Mouse (Mus musculus) heart, embryonic 12.5 days (tissue): ENCODE data around the gene Edrf1. TPM values are rescaled to one million over a fixed set of nuclear protein-coding genes. Genes with fewer than 3 reads are reported as not detected.
A peak's percentile ranks its signal among the peaks of the same experiment; 100 is the strongest.

Experiments
- ATAC-seq: fragments of 200-750 bp; cut with Nextera tagmentation; 2 replicates; pipeline ENCODE4 v1.8.0; 2017; ENCODE audit warnings: moderate TSS enrichment, moderate library complexity; ENCODE audit not compliant: insufficient number of reproducible peaks, low FRiP score
- H3K27ac ChIP-seq: fragments of 300-500 bp; sonication (generic); 2 replicates; pipeline ENCODE4 v1.5.1; 2016; ENCODE audit warnings: mild to moderate bottlenecking, moderate library complexity; ENCODE audit not compliant: poor library complexity, severe bottlenecking
- H3K27me3 ChIP-seq: fragments of 300-500 bp; sonication (generic); replicated peaks from 2 replicates; pipeline ENCODE4 v1.6.1; 2016; ENCODE audit warnings: mild to moderate bottlenecking, moderate library complexity
- H3K36me3 ChIP-seq: fragments of 300-500 bp; sonication (generic); 2 replicates; pipeline ENCODE4 v1.6.1; 2016; ENCODE audit warnings: mild to moderate bottlenecking, moderate library complexity
- H3K4me1 ChIP-seq: fragments of 300-500 bp; sonication (generic); replicated peaks from 2 replicates; pipeline ENCODE4 v1.6.1; 2016; ENCODE audit warnings: mild to moderate bottlenecking
- H3K4me2 ChIP-seq: fragments of 300-500 bp; sonication (generic); 2 replicates; pipeline ENCODE4 v1.6.1; 2016; ENCODE audit warnings: mild to moderate bottlenecking, moderate library complexity
- H3K4me3 ChIP-seq: fragments of 300-500 bp; sonication (generic); 2 replicates; pipeline ENCODE4 v1.5.1; 2016; ENCODE audit warnings: mild to moderate bottlenecking
- H3K9ac ChIP-seq: fragments of 300-500 bp; sonication (generic); 2 replicates; pipeline ENCODE4 v1.6.1; 2016; ENCODE audit warnings: mild to moderate bottlenecking, moderate library complexity
- H3K9me3 ChIP-seq: fragments of 300-500 bp; sonication (generic); replicated peaks from 2 replicates; pipeline ENCODE4 v1.6.1; 2016; ENCODE audit warnings: mild to moderate bottlenecking, moderate library complexity
- WGBS: fragments of 180-500 bp; shearing (Covaris S2); methylation state at CpG from one replicate; pipeline ENCODE4 v1.1.7; 2016; 5-methylcytosine and 5-hydroxymethylcytosine counted together
- polyA plus RNA-seq: library from polyadenylated mRNA; unstranded; fragments of >200 nt; fragmentation: Nextera tagmentation; extraction: Ambion mirVana; gene quantifications from 2 replicates; pipeline ENCODE4 v1.2.1, GENCODE M21; 2016

Edrf1 gene
- polyA plus RNA-seq, 1 experiment from 2014 or later = 16.3 TPM

GRCm38 (mm10) chr7:133612981-133613380 is 24.4 kb upstream of the Edrf1 start:
- H3K9me3 ChIP-seq = no peaks in the 10 kb centered on the region; the same call in 1 of the 2 replicates
- no peak overlapping the region for H3K4me3 ChIP-seq
- ATAC-seq = no peak
- no peak overlapping the region for H3K4me2 ChIP-seq
- no peaks in the 10 kb centered on the region for H3K36me3 ChIP-seq
- no peaks in the 10 kb centered on the region for H3K27me3 ChIP-seq
- H3K9ac ChIP-seq = no peak overlapping the region
- no peak overlapping the region for H3K27ac ChIP-seq
- no peaks in the 10 kb centered on the region for H3K4me1 ChIP-seq
- WGBS = 71% methylated on average over 2 of the region's 2 CpGs

- H3K4me1 ChIP-seq = no peaks in the 10 kb centered on the region
- no peak overlapping the region for H3K27ac ChIP-seq
- no peak for ATAC-seq
- H3K36me3 ChIP-seq = no peaks in the 10 kb centered on the region
- H3K9me3 ChIP-seq = no peaks in the 10 kb centered on the region; the same call in 1 of the 2 replicates
- 62% methylated on average over 11 of the region's 11 CpGs for WGBS
- no peaks in the 10 kb centered on the region for H3K27me3 ChIP-seq
- no peak overlapping the region for H3K4me2 ChIP-seq
- H3K9ac ChIP-seq = no peak overlapping the region
- no peak overlapping the region for H3K4me3 ChIP-seq
Observed at GRCm38 (mm10) chr7:133620721-133621120, 16.6 kb upstream of the Edrf1 start.

DNA sequence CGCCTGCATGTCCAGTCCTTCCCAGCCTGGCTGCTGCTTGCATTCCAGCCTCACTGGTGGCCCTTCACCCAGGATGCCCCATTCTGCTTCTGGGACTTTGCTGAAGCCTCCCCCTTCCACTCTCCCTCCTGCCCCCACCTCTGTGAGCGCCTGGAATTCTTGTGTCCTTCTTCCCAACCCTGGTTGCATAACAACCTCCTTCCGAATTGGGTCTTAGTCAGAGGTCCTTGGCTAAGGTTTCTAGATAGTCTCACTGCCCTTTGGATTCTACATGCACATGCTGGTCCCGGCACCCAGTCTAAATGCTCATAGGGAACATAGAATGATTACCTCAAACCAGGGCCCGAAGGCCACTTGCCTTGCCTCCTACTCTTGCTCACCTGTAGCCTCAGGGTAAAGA is 14.1 kb upstream of the Edrf1 start:
- Histone ChIP-seq H3K27me3 (no peaks in the 10 kb centered on the region), H3K9me3 (no peaks in the 10 kb centered on the region), H3K4me3 (no peak overlapping the region), H3K4me1 (no peaks in the 10 kb centered on the region), H3K9ac (no peak overlapping the region), H3K27ac (no peak overlapping the region), H3K36me3 (no peaks in the 10 kb centered on the region), H3K4me2 (no peak overlapping the region)
- WGBS = 74% methylated on average over 5 of the region's 5 CpGs
- ATAC-seq = no peak

GRCm38 (mm10) chr7:133627184-133627936 is 10.0 kb upstream of the Edrf1 start:
- Histone ChIP-seq H3K9ac (no peak overlapping the region), H3K9me3 (no peaks in the 10 kb centered on the region), H3K27me3 (no peaks in the 10 kb centered on the region; the same call in 1 of the 2 replicates), H3K27ac (no peak overlapping the region), H3K4me2 (no peak overlapping the region), H3K4me1 (no peaks in the 10 kb centered on the region), H3K4me3 (no peak overlapping the region), H3K36me3 (no peaks in the 10 kb centered on the region)
- 61% methylated on average over 14 of the region's 14 CpGs for WGBS
- no peak for ATAC-seq

DNA sequence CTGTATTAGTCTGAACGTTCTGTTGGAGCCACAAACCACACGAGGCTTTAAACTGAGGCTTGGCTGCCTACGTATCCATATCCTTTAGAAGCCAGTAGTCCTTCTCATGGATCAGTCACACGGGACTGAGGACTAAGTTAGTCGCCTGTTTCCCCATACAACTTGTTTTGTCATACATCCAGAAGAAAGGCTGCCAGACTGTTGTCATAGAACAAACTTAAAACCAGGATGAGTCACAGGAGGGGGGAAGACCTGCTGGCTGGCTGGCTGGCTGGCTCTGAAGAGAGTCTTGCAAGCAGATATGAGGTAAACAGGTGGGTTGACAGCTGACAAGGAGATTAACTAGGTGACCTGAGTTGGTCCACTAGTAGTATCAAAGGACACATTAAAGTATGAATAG is 6.5 kb upstream of the Edrf1 start:
- Histone ChIP-seq H3K9me3 (no peaks in the 10 kb centered on the region), H3K27me3 (no peaks in the 10 kb centered on the region; the same call in 1 of the 2 replicates), H3K9ac (no peak overlapping the region), H3K27ac (no peak overlapping the region), H3K36me3 (no peaks in the 10 kb centered on the region), H3K4me2 (no peak overlapping the region), H3K4me3 (no peak overlapping the region), H3K4me1 (no peaks in the 10 kb centered on the region)
- ATAC-seq = no peak
- whole genome bisulfite sequencing = 70% methylated on average over 5 of the region's 5 CpGs

DNA sequence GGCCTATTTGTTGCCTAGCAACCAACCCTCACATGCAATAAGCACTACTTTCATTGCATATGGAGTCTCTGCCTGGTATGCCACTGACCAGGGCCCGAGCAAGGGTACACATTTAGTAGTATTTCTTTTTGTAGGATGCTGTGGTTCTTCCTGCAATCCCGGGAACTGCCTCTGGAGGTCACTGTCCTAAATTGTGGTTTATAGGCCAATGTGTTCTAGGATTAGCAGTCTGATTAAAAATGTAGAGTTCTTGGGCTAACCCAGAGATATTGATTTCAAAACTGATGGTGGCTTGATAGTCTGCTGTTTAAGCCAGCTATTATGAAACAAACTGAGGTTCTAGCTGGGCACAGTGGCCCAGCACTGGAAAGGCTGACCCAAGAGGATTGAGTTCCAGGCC is 4.9 kb upstream of the Edrf1 start:
- H3K27ac ChIP-seq = no peak overlapping the region
- H3K4me3 ChIP-seq = no peak overlapping the region
- 28% methylated on average over 2 of the region's 2 CpGs for WGBS
- no peak for ATAC-seq
- no peaks in the 10 kb centered on the region for H3K4me1 ChIP-seq
- H3K9me3 ChIP-seq = no peaks in the 10 kb centered on the region
- H3K27me3 ChIP-seq = no peaks in the 10 kb centered on the region; the same call in 1 of the 2 replicates
- H3K36me3 ChIP-seq = no peaks in the 10 kb centered on the region
- no peak overlapping the region for H3K9ac ChIP-seq
- no peak overlapping the region for H3K4me2 ChIP-seq

DNA sequence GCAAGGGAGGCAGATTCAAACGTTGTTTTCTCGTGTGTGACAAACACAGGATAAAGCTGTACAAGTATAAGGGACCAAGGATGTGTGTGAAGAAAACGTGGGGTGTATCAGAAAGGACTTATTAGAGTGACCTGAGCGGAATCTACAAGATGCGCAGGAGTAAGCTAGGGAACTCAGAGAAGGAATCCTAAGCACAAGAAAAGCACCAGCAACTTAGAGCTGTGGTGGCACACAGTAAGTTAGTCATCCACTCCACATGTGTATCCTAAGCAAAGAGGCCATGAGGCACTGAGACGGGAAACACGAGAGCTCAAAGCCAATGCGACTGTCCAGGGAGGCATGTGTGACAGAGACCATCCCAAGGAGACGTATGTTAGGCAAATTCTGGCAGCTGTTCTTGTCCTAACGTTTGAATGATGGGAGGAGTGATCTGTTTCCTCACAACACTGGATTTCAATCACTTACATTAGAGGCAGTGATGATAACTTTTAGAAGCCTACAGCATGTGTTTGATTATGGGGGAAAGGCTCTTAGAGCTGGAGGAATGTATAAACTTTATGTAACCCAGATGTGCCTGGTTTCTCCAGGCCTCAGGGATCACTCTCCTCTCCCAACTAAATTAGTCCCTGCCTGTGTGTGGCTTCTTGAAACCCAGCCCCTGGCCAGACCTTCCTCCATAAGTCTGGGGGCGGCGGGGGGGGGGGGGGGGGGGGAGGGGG is 2.3 kb upstream of the Edrf1 start:
- ATAC-seq = no peak
- H3K9me3 ChIP-seq = no peaks in the 10 kb centered on the region
- WGBS = 52% methylated on average over 10 of the region's 12 CpGs
- H3K27ac ChIP-seq = no peak overlapping the region
- H3K4me3 ChIP-seq = no peak overlapping the region
- peaks cover 7% of the 10 kb centered on the region; the same call in 1 of the 2 replicates for H3K36me3 ChIP-seq
- no peak overlapping the region for H3K4me2 ChIP-seq
- peaks cover 9% of the 10 kb centered on the region; the same call in 1 of the 2 replicates for H3K4me1 ChIP-seq
- H3K27me3 ChIP-seq = no peaks in the 10 kb centered on the region
- no peak overlapping the region for H3K9ac ChIP-seq

GRCm38 (mm10) chr7:133636738-133637352 is 498 bp upstream of the Edrf1 start:
- ATAC-seq = peak; percentile 39
- Histone ChIP-seq H3K4me1 (peaks cover 9% of the 10 kb centered on the region; the same call in 1 of the 2 replicates), H3K27me3 (no peaks in the 10 kb centered on the region), H3K4me3 (peak overlapping the region; percentile 84), H3K36me3 (peaks cover 19% of the 10 kb centered on the region), H3K9me3 (no peaks in the 10 kb centered on the region), H3K4me2 (peak overlapping the region; percentile 73), H3K9ac (peak overlapping the region; percentile 73), H3K27ac (peak overlapping the region; percentile 69)
- 3% methylated on average over 21 of the region's 21 CpGs for WGBS

DNA sequence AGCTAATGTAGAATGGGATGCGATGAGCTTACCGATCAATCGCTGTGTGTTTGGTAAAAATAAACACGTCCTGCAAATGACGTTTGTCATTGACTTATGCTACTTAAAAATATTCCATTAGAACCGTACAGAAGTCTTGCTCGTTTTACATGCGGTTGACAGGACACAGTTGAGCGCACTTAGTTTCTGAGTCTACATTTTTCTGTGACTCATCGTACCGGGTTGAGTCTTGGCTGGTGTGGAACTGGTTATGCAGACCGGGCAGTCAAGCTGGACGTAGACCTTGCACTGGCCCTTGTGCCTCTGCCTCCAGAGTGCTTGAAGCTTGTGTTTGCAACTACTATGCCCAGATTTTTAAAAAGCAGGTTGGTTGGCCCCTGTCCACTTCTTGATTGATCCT is 963 bp downstream of the Edrf1 start:
- Histone ChIP-seq H3K4me2 (peak overlapping the region; percentile 90), H3K36me3 (peaks cover 33% of the 10 kb centered on the region), H3K27ac (no peak overlapping the region; the same call in 1 of the 2 replicates), H3K9me3 (no peaks in the 10 kb centered on the region), H3K4me3 (peak overlapping the region; percentile 84), H3K27me3 (no peaks in the 10 kb centered on the region), H3K9ac (peak overlapping the region; percentile 89), H3K4me1 (peaks cover 9% of the 10 kb centered on the region; the same call in 1 of the 2 replicates)
- WGBS = 10% methylated on average over 13 of the region's 13 CpGs
- ATAC-seq = no peak

DNA sequence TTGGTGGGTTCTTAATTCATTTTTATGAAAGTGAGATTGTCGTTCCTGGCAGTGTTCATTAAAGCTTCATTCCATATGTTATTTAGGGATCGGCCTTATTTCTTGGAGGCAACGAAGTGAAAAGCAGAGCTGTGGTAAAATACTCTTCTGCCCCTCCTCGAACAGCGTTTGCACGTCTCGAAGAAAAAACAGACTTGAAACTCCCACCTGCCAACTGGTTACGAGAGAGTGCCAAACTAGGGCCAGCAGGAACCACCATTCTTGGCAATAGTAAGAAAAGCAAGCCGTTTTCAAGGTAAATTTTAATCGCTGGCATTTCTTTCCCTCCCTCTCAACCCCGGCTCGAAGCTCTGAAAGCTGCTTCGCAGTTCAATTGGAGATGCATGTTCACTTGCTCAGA is 1.5 kb downstream of the Edrf1 start:
- 90% methylated on average over 13 of the region's 13 CpGs for WGBS
- Histone ChIP-seq H3K9me3 (no peaks in the 10 kb centered on the region), H3K4me2 (no peak overlapping the region), H3K4me1 (peaks cover 9% of the 10 kb centered on the region; the same call in 1 of the 2 replicates), H3K27ac (no peak overlapping the region), H3K9ac (no peak overlapping the region), H3K4me3 (no peak overlapping the region), H3K36me3 (peaks cover 37% of the 10 kb centered on the region), H3K27me3 (no peaks in the 10 kb centered on the region)
- no peak for ATAC-seq

- Histone ChIP-seq H3K4me2 (no peak overlapping the region), H3K27me3 (no peaks in the 10 kb centered on the region), H3K4me1 (no peaks in the 10 kb centered on the region), H3K9me3 (no peaks in the 10 kb centered on the region), H3K36me3 (peaks cover 82% of the 10 kb centered on the region), H3K9ac (no peak overlapping the region), H3K27ac (no peak overlapping the region), H3K4me3 (no peak overlapping the region)
- 94% methylated on average over 6 of the region's 6 CpGs for WGBS
- no peak for ATAC-seq
Observed at GRCm38 (mm10) chr7:133645716-133646115, 8.4 kb downstream of the Edrf1 start.
